In the genomic region with DNA sequence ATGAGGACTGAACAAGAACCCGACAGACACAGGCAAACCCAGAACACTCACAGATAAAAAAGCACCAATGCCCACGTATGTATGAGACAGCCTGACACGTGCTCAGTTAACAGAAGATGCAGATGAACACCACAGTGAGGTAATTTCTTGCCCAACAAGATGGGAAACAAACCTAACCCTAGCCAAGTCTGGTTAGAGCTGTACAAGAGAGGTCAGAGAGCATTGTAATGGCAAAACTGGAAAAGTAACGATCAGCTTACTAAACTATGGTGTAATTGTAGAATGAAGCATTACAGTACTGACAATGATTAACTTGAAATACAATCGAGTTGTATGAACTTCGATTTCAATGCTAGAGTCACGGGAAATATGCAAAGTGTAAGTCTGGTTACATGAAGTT, we compare ENCODE assay signal across 19 mouse cellular contexts. TPM values are rescaled to one million over a fixed set of nuclear protein-coding genes. Genes with fewer than 3 reads are reported as not detected.
"Had no signal": no experiment of that assay in that cellular context is flagged by ENCODE, and none has a peak within 500 bp of the region (broad histone marks: within the 10 kb centered on the region; RNA-seq: fewer than 3 reads in every experiment).

No protein-coding gene starts in this region.

- H3K27ac ChIP-seq: lung, embryonic 15.5 days; macrophage; midbrain, embryonic 13.5 days; midbrain, embryonic 15.5 days; neural tube, embryonic 12.5 days; stomach, embryonic 15.5 days; stomach, postnatal 0 days had no signal

- H3K9ac ChIP-seq: lung, embryonic 15.5 days; midbrain, embryonic 13.5 days; midbrain, embryonic 15.5 days; neural tube, embryonic 12.5 days; stomach, embryonic 15.5 days had no signal

- H3K4me2 ChIP-seq: lung, embryonic 15.5 days; midbrain, embryonic 11.5 days; midbrain, embryonic 13.5 days; midbrain, embryonic 15.5 days; neural tube, embryonic 12.5 days; stomach, embryonic 15.5 days had no signal

- H3K9me3 ChIP-seq: lung, embryonic 15.5 days; megakaryocyte, embryonic 14.5 days; midbrain, embryonic 13.5 days; midbrain, embryonic 15.5 days; neural tube, embryonic 12.5 days; stomach, embryonic 15.5 days had no signal

- ATAC-seq: lung, postnatal 0 days; midbrain, embryonic 13.5 days; midbrain, embryonic 15.5 days had no signal

- H3K4me3 ChIP-seq: lung, embryonic 15.5 days; megakaryocyte, embryonic 14.5 days; midbrain, embryonic 13.5 days; midbrain, embryonic 15.5 days; neural tube, embryonic 12.5 days; stomach, embryonic 15.5 days had no signal

- H3K36me3 ChIP-seq: lung, embryonic 15.5 days; midbrain, embryonic 13.5 days; midbrain, embryonic 15.5 days; neural tube, embryonic 12.5 days; stomach, embryonic 15.5 days had no signal

- H3K4me1 ChIP-seq: lung, embryonic 15.5 days; megakaryocyte, embryonic 14.5 days; midbrain, embryonic 13.5 days; midbrain, embryonic 15.5 days; neural tube, embryonic 12.5 days; stomach, embryonic 15.5 days had no signal

- DNase-seq: lung, postnatal 14 days; lung, postnatal 36 days; right cerebral cortex, postnatal 14 days; thymus, adult 2 months; thymus, postnatal 25 days; thymus, postnatal 4 days had no signal

- H3K27me3 ChIP-seq: lung, embryonic 15.5 days; midbrain, embryonic 13.5 days; midbrain, embryonic 15.5 days; neural tube, embryonic 12.5 days; stomach, embryonic 15.5 days had no signal

RNA-seq across cellular contexts. Expression of a gene that starts 45.0 kb away (rescaled TPM):
- total RNA-seq: megakaryocyte progenitor cell, adult 5-6 weeks; monocyte, adult 5-6 weeks; neutrophil, adult 5-6 weeks had no signal
- polyA plus RNA-seq: macrophage had no signal
